Mouse (Mus musculus): ENCODE measurements around the gene Grik3.

DNA sequence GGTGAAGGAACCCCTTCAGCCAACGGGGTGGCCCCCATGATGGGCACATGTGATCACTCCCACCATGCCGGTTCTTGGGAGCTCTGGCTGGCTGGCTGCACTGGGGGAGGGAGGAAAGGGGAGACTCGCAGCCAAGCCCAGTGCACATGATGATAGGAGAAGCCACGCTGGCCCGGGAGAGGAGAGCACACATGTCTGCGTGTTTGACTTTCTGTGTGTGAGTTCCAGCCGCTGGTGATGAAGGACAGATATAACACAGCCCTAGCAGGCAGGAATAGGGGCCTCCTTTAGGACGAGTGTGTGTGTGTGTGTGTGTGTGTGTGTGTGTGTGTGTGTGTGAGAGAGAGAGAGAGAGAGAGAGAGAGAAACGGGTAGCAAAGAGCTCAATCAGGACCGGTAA, 219.2 kb downstream of the Grik3 start:
- TF ChIP-seq EP300 (optimal IDR thresholded peaks at IDR 0.05): no peak
- no peak for TF ChIP-seq CTCF (IDR thresholded peaks at IDR 0.05; ENCODE audit: low read depth)
